Mouse (Mus musculus) left cerebral cortex, postnatal 25 days (tissue): Measurements from ENCODE around the gene Gm9964. TPM values are rescaled to one million over a fixed set of nuclear protein-coding genes. Genes with fewer than 3 reads are reported as not detected.
"Not testable (repeated sequence)": the region's sequence is repeated elsewhere in the genome, so short reads cannot be mapped to it uniquely, and the experiment has no call there.

Experiments
- DNase-seq, 2 experiments: peaks; one replicate each; pipeline ENCODE4 v3.0.0; 2022; ENCODE audit warnings: low spot score in 2 of 2, mixed read lengths in 1 of 2
- intact Hi-C: fragments of 180-260 bp; cut with DNase I; formaldehyde crosslinking; loops from one replicate; pipeline ENCODE4 v1.15.1; 2025
- total RNA-seq, 2 experiments: library from RNA; stranded (reverse); gene quantifications; 2 replicates each; pipeline ENCODE4 v1.2.3; 2021

Gm9964 gene
- total RNA-seq, 2 experiments from 2014 or later = 0.53 TPM; not detected in 1

DNA sequence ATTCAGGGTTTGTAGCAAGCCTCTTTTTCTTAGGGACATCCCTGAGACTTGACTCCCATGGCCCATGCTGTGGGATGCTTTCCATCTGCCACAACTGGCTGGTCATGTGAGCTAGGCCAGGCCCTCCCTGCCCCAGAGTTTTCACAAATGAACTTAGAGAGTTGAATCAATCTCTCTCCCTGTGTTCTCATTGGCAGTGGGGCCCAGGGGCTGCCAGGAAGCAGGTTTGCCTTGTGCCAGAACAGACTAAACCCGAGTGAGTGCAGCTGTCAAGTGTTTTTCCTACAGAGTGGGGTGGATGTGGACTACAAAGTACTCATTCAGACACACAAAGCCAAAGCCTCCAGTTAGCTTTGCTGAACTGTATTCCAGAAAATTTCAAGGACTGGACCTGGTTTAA lies 29.5 kb downstream of the Gm9964 start:
- intact Hi-C loops = no loop called here
- DNase-seq = peak; percentile 6 to 15

DNA sequence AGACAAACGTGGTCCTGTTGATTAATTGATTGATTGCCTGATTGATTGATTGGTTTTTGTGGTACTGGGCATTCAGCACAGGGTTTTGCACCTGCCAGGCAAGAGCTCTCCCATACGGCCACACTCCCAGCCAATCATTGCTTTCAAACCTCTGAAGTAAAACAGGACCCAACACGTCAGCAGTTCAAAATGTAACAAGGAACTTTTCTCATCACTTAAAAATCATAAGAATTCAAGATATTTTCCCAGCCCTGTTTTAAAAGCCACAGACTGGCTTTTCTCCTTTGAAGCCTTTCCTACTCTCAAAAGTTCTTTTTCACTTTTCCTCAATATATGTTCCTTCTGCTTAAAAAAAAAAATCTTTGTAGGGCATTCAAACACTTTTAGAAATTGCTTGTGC lies 32.3 kb downstream of the Gm9964 start:
- no peak for DNase-seq
- intact Hi-C loops = no loop called here

DNA sequence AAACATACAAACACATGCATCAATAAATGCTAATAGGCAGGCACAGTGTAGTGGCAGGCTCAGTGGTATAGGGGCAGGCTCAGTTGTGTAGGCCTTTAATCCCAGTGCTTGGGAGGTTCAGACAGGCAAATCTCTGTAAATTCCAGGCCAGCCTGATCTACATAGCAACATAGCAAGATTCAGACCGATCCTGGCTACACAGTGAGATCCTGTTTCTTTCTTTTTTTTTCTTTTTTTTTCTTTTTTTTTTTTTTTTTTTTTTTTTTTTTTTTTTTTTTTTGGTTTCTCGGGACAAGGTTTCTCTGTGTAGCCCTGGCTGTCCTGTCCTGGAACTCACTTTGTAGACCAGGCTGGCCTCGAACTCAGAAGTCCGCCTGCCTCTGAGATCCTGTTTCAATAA lies 36.6 kb downstream of the Gm9964 start:
- DNase-seq, intact Hi-C loops: not testable (repeated sequence)

DNA sequence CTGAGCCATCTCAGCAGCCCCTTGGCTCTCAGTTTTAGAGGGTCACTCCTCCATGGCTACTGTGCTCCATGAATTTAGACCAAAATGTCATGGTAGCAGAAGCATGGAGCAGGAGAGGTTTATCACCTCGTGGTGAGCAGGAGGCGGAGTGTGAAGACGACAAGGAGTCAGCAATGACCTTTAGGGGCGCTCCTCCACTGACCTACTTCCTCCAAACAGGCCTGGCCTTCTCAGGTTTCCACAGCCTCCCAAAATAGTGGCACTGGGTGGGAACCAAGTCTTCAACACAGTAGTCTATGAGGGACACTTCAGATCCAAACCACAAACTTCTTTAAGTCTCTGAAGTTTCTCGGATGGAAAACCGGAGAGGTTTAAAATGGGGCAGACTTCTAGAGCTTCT lies 38.0 kb downstream of the Gm9964 start:
- intact Hi-C loops = no loop called here
- DNase-seq = no peak

DNA sequence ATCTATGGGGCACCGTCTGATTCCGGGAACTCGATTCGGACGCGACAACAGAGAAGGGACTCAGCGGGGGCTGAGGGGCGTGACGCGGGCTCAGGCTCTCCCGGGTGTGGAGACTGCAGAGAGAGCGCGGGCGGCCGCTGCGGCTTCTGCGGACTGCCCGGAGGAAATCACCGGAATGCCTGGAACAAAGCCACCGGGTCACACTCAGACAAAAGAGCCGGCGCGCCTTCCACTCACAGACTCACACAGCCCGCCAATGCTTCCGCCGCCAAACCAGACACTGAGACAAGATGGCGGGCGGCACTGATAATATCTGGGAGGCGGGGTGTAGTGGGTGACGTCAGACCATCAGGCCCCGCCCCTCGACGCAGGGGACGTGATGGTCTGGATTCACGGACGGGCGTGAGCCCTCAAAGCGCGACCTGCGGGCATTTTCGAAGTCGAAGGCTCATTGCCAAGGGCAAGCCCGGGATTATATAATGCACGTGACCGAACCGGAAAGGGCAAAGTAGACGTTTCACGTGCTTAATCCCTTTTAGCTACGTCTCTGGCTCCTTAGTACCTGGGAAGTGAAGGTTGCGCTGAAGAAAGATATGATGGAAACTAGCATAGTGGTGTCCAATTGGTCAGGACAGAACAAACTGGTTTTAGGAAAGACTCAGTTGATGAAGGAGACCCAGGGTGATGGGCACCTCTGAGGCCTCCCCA lies 42.2 kb downstream of the Gm9964 start, which contains the start of gene Wsb1:
Gene Wsb1, minus strand, starts transcription at position 281 of the 708 bp plus-strand sequence.
- intact Hi-C loops = no loop called here

DNA sequence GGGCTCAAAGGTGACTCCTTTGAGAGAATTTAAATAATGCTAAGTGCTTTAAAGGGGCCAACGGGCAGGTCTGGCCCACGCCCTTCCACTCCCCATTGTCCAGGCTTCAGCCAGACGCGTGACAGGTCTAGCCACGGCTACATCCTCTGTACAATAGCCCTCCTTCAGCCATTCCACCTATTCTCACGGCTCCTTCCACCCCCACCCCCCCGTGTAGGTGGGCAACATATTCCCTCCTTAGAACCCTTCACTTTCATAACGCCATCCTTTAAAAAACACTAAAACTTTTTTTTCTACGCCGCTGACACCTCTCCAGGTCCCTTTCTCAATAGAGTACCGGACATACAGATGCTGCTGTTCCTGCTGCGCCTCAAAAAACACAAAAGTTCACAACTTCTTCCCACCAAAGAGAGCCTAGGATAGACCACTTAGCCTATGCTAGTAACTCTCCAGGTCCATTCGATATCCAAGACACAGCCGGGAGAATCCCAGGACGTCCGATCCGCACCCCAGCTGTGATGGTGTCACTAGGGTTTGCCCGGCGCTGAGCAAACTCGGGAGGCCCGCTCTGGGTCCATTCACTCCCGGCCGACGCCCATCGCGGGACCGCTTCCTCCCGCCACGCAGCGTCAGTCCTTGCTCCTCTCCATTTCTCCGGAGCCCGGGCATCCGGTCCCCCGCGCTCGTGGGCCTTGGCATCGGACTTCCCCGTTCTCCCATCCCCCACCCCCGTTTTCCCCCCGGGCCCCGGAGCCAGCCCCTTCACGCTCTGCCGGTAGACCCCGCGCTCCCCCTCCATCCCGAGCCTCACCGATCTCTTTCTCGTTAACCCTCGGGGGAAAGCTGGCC lies 42.9 kb downstream of the Gm9964 start:
- intact Hi-C loops = no loop called here
- peak; percentile 32 to 34 for DNase-seq

More for the DNA sequence above, 42.2 kb downstream of the Gm9964 start, which contains the start of gene Wsb1:
- DNase-seq = peak; percentile 94

DNA sequence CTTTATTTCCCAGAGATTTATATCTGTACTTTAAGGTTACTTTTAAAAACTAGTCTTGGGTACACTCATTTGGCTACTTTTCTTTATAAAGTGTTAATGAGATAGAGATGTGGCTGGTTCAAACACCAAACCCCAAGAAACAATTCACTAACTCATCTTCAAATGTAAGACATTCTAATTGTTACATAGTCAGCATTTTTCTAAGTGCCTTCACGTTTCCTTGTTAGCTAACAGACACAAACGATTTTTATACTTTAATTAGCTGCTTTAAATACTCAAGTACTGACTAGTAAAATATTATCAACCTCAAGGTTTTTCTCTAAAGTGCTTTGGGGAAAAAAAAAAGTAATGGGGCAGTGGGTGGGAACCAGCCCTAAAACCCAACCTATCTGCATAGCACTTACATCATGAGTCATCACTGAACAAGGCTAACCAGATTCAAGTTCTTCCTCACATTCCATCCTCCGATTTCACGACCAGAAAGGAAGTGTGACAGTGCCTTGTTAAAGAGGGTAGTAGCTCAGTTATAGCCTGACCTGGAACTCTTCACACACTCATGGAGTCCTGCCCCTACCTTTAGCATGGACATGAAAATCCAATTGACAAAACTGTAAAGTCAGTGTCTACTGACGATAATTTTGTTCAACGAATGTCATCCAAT lies 43.7 kb downstream of the Gm9964 start:
- intact Hi-C loops = no loop called here
- peak; percentile 12 to 59 for DNase-seq

Other genes starting within 250 kb of the Gm9964 start
- 10 to 100 TPM; 55.2 to 60.6 TPM for gene Ksr1, start 150.5 kb downstream of the Gm9964 start, total RNA-seq
- gene Wsb1, start 42.2 kb downstream of the Gm9964 start, total RNA-seq = 10 to 100 TPM; 64.7 to 78.4 TPM
- gene Nf1, start 42.8 kb upstream of the Gm9964 start, total RNA-seq = 100 to 1,000 TPM; 119 to 124 TPM
- gene Omg, start 207.2 kb upstream of the Gm9964 start, total RNA-seq = 100 to 1,000 TPM; 115 to 123 TPM
- under 1 TPM; 0.39 to 0.69 TPM for gene Evi2b, start 226.9 kb upstream of the Gm9964 start, total RNA-seq
- not detected for gene Evi2, start 233.7 kb upstream of the Gm9964 start, total RNA-seq
- gene Evi2a, start 233.7 kb upstream of the Gm9964 start, total RNA-seq = 10 to 100 TPM; 11.3 to 14.6 TPM